Mouse (Mus musculus): ENCODE data around the gene Brpf3.
A peak's percentile ranks its signal among the peaks of the same experiment; 100 is the strongest.
"Not testable (repeated sequence)": the region's sequence is repeated elsewhere in the genome, so short reads cannot be mapped to it uniquely, and the experiment has no call there.

The Brpf3 gene

GRCm38 (mm10) chr17:28829120-28829519 is 28.2 kb downstream of the Brpf3 start:
- no peak for DNase-seq

DNA sequence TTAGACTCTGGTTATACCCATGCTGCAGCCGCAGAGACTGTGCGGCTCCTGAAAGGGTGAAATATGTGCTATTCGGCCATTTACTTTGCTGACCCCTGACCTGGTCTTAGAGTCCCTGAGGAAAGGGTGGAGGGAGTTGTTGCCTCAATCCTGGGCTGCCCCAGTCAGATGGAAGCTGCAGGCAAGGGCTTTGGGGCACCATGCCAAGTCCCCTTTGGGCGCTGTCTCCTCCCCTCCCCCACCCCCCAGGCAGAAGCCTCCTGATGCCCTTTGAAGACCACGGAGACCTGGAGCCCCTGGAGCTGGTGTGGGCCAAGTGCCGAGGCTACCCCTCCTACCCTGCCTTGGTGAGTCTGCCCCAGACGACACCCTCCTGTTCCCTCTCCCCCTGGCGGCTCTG is 30.2 kb downstream of the Brpf3 start:
- no peak for DNase-seq

DNA sequence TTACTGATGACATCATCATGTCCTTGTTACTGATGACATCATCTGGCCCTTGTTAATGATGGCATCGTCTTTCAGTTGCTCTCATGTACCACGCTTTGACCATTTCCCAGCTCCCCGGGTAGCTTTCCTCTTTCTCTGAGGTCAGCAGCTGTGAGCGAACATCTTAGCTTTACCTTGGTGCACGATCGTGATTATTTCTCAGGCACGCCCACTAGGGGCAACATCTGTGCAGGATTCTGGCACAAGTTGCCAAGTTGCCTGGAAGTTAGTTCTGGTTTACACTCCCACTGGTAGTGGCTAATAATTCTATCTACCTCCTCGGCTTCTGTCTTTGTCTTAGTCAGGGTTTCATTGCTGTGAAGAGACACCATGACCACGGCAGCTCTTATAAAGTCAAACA is 31.1 kb downstream of the Brpf3 start:
- no peak for DNase-seq

GRCm38 (mm10) chr17:28832875-28833274 is 32.0 kb downstream of the Brpf3 start:
- DNase-seq: no peak

- DNase-seq: peak; percentile 38 to 52
Measured at GRCm38 (mm10) chr17:28834676-28835075, 33.8 kb downstream of the Brpf3 start.

- DNase-seq: no peak
Measured at GRCm38 (mm10) chr17:28837840-28838239, 37.0 kb downstream of the Brpf3 start.

GRCm38 (mm10) chr17:28841947-28842346 is 41.1 kb downstream of the Brpf3 start:
- DNase-seq: not testable (repeated sequence)

DNA sequence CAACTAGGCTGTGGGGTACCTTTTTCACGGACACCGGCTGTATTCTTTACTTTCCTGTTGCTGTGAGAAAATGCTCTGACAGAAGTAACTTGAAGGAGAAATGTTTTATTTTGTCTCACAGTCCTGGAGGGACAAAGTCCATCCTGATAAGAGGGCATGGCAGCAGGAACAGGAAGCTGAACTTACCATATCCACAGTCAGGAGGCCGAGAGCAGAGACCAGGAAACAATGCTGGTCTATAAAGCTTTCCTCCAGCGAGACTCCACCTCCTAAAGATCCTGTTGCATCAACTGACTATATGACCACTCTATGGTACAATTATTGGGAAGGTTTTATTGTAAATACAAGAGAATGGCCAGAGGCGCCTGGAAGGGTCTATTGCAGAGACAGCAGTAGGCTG is 42.8 kb downstream of the Brpf3 start:
- DNase-seq: no peak

DNA sequence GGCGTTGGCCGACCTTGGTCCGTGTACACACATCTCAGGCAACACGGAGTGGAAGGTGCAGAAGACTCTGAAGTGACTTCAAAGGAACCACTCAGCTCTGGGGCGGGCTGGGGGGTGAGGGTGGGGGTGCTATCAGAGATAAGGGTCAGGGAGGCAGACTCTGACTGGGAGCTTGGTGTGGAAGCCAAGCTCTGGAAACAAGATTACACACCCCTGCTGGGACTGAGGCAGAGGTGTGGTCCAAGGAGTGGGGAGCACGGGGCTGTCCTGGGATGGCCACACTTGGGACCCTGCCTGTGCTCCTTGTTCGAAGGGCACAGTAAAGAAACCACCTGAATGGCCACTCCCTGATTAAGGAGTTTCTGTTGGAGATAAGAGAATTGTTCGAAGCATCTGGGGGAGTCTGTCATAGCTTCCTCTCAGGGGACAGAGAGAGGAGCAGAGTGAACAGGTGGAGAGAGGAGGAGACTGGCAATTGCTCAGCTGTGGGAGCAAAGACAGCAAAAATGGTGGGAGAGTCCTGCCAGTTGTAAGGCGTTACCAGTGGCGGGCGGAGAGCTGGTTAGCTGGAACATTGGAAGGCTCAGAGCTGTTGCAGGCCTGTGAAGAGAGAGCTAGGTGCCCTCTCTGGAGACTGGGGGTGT is 46.2 kb downstream of the Brpf3 start:
- DNase-seq: no peak

DNA sequence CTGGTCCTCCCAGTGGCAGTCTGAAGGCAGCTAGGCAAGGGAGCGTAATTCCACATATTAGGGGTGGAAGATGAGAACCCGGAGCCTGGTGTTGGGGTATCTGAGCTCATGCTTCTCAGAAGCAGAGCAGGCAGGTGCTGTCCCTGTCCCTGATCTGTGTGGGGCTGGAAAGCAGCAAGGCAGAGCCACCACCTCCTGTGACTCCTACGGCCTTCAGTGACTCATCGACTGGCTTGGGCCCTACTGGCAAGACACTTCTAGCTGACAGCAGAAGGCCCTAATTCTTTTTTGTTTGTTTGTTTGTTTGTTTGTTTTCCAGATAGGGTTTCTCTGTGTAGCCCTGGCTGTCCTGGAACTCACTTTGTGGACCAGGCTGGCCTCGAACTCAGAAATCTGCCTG is 49.6 kb downstream of the Brpf3 start:
- no peak for DNase-seq

DNA sequence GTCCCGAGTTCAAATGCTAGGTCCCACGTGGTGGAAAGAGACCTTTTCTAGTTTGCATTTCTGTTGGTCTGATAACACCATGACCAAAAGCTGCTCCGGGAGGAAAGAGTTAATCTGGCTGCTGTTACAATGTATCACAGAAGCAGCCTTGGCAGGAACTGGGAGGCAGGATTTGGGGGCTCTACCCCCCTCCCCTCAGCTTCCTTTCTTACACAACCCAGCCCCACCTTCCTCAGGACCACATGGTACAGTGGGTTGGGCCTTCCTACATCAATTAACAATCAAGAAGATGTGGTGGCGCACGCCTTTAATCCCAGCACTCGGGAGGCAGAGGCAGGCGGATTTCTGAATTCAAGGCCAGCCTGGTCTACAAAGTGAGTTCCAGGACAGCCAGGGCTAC is 53.5 kb downstream of the Brpf3 start:
- no peak for DNase-seq

GRCm38 (mm10) chr17:28855166-28855885 is 54.4 kb downstream of the Brpf3 start:
- peak; percentile 51 to 67 for DNase-seq

- DNase-seq: peak in 1 of 2 experiments; percentile 33
Measured at GRCm38 (mm10) chr17:28856030-28856429, 55.1 kb downstream of the Brpf3 start.

DNA sequence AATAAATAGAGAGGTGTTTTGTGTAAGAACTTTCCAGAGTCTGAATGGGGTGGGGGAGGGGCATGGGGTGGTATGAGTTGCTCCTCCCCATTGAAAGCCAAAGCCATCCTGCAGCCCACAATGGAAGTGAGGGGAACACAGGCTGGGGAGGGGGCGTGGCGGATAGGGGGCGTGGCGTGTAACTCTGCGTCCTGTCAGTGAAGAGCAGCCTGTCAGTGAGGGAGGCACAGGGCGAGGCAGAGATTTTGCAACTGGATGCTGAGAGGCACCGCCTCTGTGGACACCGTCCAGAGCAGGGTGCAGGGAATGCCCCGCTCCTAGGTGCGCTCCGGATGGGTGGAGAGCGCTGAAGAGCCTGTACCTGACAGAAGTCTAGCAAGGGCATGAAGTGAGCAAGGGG is 57.3 kb downstream of the Brpf3 start, which contains the start of gene Pnpla1:
Gene Pnpla1 (plus strand): TSS at position 207 of the 400 bp plus-strand sequence.
- DNase-seq: peak; percentile 40 to 50

DNA sequence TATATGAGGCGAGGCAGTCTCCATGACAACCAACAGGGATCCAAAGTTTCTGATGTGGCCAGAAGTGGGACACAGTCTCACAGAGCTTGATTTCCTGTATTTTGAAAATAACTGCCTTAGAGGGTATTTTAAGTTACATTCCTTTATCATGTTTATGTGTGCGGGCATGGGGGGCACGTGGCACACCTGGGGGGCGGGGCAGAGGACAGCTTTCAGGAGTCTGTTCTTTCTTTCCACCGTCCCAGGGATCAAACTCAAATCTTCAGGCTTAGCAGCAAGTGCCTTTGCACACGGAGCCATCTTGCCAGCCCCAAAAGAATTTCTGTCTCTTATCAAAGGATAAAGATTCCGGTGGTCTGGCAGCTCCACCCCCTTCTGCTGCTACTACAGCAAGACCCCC is 63.0 kb downstream of the Brpf3 start:
- DNase-seq: no peak

DNA sequence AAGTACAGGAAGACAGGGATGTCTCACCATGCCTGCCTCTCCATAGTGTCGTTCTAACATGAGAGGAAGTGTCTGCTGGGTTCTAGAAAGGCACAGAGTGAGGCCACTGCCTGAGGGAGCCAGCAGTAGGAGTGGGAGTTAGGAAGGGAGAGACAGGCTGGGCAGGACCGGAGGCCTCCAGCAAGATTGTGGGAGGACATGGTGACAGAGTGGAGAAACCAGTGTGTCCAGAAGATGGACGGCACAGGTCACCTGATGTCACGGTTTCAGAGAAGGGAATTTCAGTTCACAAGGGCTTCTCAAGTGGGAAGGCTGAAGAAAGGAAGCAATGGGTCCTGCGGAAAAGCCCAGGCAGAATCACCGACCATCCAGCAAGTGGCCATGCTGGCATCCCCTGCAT is 63.6 kb downstream of the Brpf3 start:
- DNase-seq: no peak

- no peak for DNase-seq
Measured at GRCm38 (mm10) chr17:28866921-28867320, 66.0 kb downstream of the Brpf3 start.

DNA sequence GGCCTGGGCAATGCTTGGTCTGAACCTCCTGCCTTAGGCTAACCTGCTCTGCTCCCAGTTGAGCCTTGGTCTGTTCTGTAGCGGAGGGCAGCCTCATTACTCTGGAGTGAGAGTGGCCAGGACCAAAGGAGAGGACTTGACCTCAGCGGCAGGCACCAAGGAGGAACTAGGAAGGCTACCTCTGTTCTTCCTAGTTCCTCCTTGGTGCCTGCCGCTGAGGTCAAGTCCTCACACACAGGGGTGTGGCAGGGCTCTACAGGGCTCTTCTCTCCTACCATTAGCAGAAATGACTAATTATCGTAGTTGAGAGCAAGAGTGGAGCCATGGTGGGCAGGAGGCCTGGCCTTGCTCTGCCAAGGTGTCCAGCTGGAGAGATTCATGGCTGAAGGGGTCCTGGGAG is 66.5 kb downstream of the Brpf3 start:
- no peak for DNase-seq

GRCm38 (mm10) chr17:28869412-28870110 is 68.7 kb downstream of the Brpf3 start:
- DNase-seq: no peak

DNA sequence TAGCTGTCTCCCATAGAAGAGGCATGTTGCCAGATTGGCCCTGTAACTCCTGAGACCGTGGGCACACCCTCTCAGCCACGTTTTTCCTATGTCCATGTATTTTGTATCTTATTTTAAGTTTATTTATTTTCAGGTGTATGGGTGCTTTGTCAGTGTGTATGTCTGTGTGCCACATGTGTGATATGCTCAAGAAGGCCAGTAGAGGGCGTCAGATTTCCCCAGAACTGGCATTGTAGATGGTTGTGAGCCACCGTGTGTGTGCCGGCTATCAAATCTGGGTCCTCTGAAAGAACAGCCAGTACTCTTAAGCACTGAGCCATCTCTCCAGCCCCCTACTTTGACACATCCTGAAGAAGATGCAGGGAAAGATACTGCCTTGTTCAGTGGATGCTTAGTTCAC is 69.5 kb downstream of the Brpf3 start:
- no peak for DNase-seq

GRCm38 (mm10) chr17:28871831-28872230 is 70.9 kb downstream of the Brpf3 start:
- no peak for DNase-seq

GRCm38 (mm10) chr17:28872322-28872721 is 71.4 kb downstream of the Brpf3 start:
- no peak for DNase-seq

DNA sequence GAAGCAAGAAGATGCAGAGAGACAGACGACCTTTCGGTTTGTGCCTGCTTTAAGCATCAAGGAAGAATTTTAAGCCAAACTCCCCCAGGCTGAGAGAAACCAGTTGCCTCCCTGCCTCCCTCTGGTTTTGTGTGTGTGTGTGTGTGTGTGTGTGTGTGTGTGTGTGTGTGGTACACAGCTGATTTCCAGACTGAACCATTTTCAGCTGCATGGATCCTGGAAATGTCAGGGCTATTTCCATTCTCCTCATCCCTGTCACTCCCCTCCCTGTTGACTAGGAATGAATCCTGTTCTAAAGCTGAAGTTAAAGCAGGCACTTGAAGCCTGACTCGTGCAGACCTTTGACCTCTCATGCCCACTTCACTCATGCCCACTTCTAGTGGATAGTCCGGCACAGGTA is 73.3 kb downstream of the Brpf3 start:
- DNase-seq: no peak

DNA sequence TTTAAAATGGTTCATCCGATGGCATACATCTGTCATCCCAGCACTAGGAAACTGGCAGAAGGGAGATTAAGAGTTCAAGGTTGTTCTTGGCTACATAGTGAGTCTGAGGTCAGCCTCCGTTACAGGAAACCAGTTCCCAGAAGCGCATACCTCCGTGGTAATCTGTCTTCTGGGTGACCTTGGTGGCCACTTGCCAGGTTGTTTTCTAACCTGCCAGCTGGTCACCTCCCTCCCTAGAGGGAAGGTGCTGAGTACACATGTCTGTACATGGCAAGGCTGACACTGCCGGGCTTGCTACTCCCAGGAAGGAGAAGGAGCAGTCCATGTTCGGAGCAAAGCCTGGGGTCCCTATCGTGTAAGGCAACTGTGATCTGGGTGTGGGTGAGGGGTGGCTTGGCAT is 73.9 kb downstream of the Brpf3 start:
- DNase-seq: peak; percentile 26 to 44
